Mouse (Mus musculus) testis, adult 2 months (tissue): ENCODE data around the gene Rcan2. TPM values are rescaled to one million over a fixed set of nuclear protein-coding genes. Genes with fewer than 3 reads are reported as not detected.

Experiments
- H3K27ac ChIP-seq: fragments of 200-500 bp; 2 replicates; pipeline ENCODE4 v1.5.1; 2012; ENCODE audit warnings: low read depth, low read length; ENCODE audit not compliant: control insufficient read depth, insufficient read depth
- H3K27me3 ChIP-seq: fragments of 200-500 bp; 2 replicates; pipeline ENCODE4 v1.6.1; 2012; ENCODE audit warnings: mild to moderate bottlenecking, low read length, moderate library complexity; ENCODE audit not compliant: control insufficient read depth, insufficient read depth
- H3K36me3 ChIP-seq: fragments of 200-500 bp; 2 replicates; pipeline ENCODE4 v1.6.1; 2012; ENCODE audit warnings: mild to moderate bottlenecking, low read length; ENCODE audit not compliant: control insufficient read depth, insufficient read depth
- H3K4me1 ChIP-seq: fragments of 200-500 bp; 2 replicates; pipeline ENCODE4 v1.6.1; 2012; ENCODE audit warnings: low read length; ENCODE audit not compliant: control insufficient read depth, insufficient read depth
- H3K4me3 ChIP-seq: fragments of 200-500 bp; 2 replicates; pipeline ENCODE4 v1.5.1; 2012; ENCODE audit warnings: low read depth, mild to moderate bottlenecking, low read length, moderate library complexity, mixed read lengths; ENCODE audit not compliant: control insufficient read depth
- CTCF ChIP-seq: fragments of 200-500 bp; IDR thresholded peaks from 2 replicates; pipeline ENCODE4 v1.5.1; 2012; ENCODE audit warnings: low read depth, mild to moderate bottlenecking, inconsistent platforms, low read length, moderate library complexity; ENCODE audit not compliant: control insufficient read depth, insufficient read depth, insufficient replicate concordance
- POLR2A ChIP-seq: fragments of 200-500 bp; IDR thresholded peaks from 2 replicates; pipeline ENCODE4 v1.6.1; 2012; ENCODE audit warnings: low read depth, mild to moderate bottlenecking, inconsistent platforms, low read length, moderate library complexity; ENCODE audit not compliant: control insufficient read depth
- polyA plus RNA-seq: library from polyadenylated mRNA; depleted of rRNA; stranded (reverse); fragments of >200 nt; gene quantifications from 2 replicates; pipeline ENCODE4 v1.2.3, GENCODE M21; 2012

Gene Rcan2
- polyA plus RNA-seq, 1 experiment = 1.3 TPM

DNA sequence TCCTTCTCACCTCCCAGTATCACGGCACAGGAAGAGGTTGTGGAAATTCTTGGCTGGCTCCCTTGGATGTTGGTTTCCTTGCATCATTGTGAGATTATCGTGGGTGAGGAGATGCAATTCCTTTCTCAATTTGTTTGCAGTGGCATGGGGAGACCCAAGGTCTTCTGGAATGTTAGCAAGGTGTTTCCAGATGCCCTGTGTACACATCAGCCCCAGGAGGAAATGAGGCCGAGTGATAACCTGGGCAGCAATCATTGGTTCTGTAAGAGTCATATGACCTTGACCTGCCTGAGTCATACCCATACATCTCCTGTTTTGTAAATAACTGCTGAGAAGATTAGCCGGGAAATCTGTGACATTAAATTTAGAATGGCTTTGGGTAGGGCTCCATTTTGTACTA lies 10.3 kb downstream of the Rcan2 start:
- no peak overlapping the region for H3K27ac ChIP-seq
- no peak for TF ChIP-seq CTCF
- TF ChIP-seq POLR2A = no peak
- H3K4me3 ChIP-seq = no peak overlapping the region
- no peaks in the 10 kb centered on the region for H3K36me3 ChIP-seq
- no peaks in the 10 kb centered on the region; the same call in none of the 2 replicates for H3K4me1 ChIP-seq
- no peaks in the 10 kb centered on the region for H3K27me3 ChIP-seq

DNA sequence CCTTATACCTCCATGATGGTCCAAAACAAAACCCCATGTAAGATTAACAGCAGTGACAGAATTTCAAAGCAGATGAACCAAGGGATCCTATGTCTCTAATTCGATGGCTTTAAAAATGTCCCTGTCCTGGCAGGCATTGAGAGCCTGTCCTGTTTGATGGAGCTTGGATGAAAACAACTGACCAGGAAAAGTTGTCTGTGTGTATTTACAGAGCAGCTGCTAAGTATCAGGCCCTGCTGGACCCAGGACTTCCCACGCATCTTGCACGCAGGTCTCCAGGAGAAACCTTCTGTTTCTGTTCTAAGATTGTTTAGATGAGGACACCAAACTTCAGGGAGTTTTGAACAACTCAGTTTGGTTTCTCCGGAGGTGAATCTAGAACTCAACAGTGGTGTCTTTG lies 14.2 kb downstream of the Rcan2 start:
- no peaks in the 10 kb centered on the region for H3K36me3 ChIP-seq
- H3K4me1 ChIP-seq = no peaks in the 10 kb centered on the region; the same call in none of the 2 replicates
- H3K4me3 ChIP-seq = no peak overlapping the region
- no peaks in the 10 kb centered on the region for H3K27me3 ChIP-seq
- TF ChIP-seq POLR2A (no peak), CTCF (no peak)
- no peak overlapping the region for H3K27ac ChIP-seq

DNA sequence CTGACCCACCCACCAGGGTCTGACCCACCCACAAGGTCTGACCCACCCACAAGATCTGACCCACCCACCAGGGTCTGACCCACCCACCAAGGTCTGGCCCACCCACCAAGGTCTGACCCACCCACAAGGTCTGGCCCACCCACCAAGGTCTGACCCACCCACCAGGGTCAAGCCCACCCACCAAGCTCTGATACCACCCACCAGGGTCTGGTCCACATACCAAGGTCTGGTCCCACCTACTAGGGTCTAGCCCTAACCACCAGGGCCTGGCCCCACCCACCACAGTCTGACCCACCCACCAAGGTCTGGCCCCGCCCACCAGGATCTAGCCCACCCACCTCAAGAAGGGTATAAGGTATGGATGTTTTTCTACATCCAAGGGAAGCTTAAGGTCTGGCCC lies 15.3 kb downstream of the Rcan2 start:
- Histone ChIP-seq H3K27ac (no peak overlapping the region), H3K36me3 (no peaks in the 10 kb centered on the region), H3K4me1 (no peaks in the 10 kb centered on the region; the same call in none of the 2 replicates), H3K27me3 (no peaks in the 10 kb centered on the region), H3K4me3 (no peak overlapping the region)
- no peak for TF ChIP-seq POLR2A
- no peak for TF ChIP-seq CTCF

DNA sequence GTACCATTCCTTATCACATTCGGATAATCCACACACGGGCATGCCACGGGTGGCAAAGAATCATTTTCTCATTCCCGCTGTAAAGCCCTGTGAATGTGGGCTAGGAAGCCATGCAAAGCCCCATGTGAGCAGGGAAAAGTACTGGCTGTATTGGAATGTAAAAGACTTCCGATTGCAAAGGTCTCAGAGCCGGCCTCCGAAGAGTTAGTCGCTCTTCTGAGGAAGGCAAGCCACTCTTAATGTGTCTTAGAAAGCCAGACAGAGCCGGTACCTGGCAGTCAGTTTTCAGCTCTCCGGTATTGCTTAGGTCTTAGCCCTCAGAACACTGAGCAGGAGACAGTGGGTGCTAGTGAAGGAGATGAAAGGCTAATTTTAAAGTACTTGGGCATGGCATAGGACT lies 16.0 kb downstream of the Rcan2 start:
- no peak overlapping the region for H3K4me3 ChIP-seq
- H3K36me3 ChIP-seq = no peaks in the 10 kb centered on the region
- H3K27me3 ChIP-seq = no peaks in the 10 kb centered on the region
- no peak overlapping the region for H3K27ac ChIP-seq
- TF ChIP-seq POLR2A (no peak), CTCF (no peak)
- H3K4me1 ChIP-seq = no peaks in the 10 kb centered on the region; the same call in none of the 2 replicates

DNA sequence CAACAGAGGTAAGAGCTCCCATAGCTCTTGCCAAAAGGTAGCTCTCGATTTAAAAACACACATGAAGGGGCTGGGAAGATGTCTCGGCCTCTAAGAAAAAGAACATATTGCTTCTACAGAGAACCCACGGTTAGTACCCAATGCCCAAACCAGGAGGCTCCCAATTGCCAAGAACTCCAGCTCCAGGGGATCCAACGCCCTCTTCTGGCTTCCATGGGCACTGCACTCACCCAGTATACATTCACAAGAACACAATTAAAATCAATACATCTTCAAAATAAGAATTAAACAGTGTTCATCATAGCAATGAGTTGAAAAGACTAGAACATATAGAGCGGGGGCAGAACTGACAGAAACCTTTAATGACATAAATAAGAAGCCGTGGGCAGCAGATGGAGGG lies 17.2 kb downstream of the Rcan2 start:
- Histone ChIP-seq H3K4me3 (no peak overlapping the region), H3K4me1 (no peaks in the 10 kb centered on the region; the same call in none of the 2 replicates), H3K27ac (no peak overlapping the region), H3K36me3 (no peaks in the 10 kb centered on the region), H3K27me3 (no peaks in the 10 kb centered on the region)
- TF ChIP-seq CTCF = peak; percentile 49; the same call in 1 of the 2 replicates
- no peak for TF ChIP-seq POLR2A

DNA sequence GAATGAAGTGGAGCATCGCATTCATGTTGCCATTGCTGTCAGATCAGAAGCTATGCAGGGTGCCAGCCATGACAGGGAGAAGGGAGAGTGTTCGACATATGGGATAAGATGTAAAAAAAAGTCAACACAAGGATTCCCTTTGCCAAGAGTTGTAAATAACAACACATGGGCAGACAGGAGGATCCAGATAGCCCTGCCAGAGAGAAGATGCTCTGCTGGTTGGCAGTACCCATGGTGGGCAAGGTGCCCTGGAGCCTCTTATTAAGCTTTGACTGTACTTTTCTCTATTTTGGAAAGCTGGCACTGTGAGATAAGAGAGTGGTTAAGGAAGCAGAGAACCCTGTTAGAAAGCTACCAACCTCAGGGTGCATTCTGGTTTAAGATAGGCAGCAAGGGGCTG lies 19.8 kb downstream of the Rcan2 start:
- H3K27me3 ChIP-seq = no peaks in the 10 kb centered on the region
- no peak overlapping the region for H3K27ac ChIP-seq
- no peak overlapping the region for H3K4me3 ChIP-seq
- H3K4me1 ChIP-seq = no peaks in the 10 kb centered on the region; the same call in none of the 2 replicates
- no peak for TF ChIP-seq CTCF
- no peak for TF ChIP-seq POLR2A
- H3K36me3 ChIP-seq = no peaks in the 10 kb centered on the region

DNA sequence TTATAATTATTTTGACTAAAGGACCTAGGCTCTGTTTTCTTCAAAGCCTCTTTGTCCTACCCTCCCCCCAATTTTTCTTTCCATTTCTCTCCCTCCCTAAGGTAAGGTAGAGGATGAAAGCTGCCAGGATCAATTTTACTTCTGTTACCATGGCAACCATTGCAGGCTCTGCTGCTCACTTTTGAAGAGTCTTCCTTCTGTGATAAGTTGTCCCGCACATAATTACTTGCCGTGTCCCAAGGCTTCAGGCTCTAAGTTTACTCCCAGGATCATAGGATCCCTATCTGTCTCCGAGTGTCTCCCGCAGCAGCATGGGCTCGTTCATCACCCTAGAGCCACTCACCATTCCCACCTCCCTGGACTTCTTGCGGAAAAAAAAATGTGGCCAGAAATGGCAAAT lies 21.1 kb downstream of the Rcan2 start:
- Histone ChIP-seq H3K4me1 (no peaks in the 10 kb centered on the region; the same call in 1 of the 2 replicates), H3K36me3 (no peaks in the 10 kb centered on the region), H3K27ac (no peak overlapping the region), H3K27me3 (no peaks in the 10 kb centered on the region), H3K4me3 (no peak overlapping the region)
- no peak for TF ChIP-seq POLR2A
- no peak for TF ChIP-seq CTCF

DNA sequence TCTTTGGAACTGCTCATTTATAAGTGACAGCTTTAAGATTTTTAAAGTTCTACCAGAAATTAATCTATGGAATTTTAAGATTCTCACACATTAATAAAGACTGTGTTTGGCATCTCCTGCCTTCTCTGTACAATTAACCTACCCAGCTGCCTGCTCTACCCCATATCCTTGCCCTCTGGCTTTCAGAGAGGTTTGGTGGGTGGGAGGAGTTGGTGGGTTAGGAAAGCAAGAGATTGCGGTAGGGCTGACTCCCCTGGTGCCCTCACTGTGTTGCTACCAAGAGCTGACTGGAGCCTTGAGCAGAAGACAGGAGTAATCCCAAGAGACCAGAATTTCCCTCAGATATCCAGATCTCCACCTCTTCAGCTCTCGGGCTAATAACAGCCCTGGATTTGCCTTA lies 21.5 kb downstream of the Rcan2 start:
- TF ChIP-seq CTCF = no peak
- TF ChIP-seq POLR2A = no peak
- H3K36me3 ChIP-seq = no peaks in the 10 kb centered on the region
- H3K27me3 ChIP-seq = no peaks in the 10 kb centered on the region
- no peak overlapping the region for H3K27ac ChIP-seq
- no peaks in the 10 kb centered on the region for H3K4me1 ChIP-seq
- no peak overlapping the region for H3K4me3 ChIP-seq
